Mouse (Mus musculus): ENCODE measurements around the gene Rfc5. TPM values are rescaled to one million over a fixed set of nuclear protein-coding genes. Genes with fewer than 3 reads are reported as not detected.

Rfc5 gene
- polyA plus RNA-seq, 1 experiment from 2014 or later: 23.9 TPM

- Histone ChIP-seq H3K27ac (ENCODE audit: low read depth) (no peak overlapping the region), H3K4me1 (ENCODE audit: insufficient read depth) (no peaks in the 10 kb centered on the region), H3K4me2 (ENCODE audit: low read depth, low read length) (no peak overlapping the region), H3K9me3 (ENCODE audit: low read length) (no peaks in the 10 kb centered on the region), H3K9ac (replicated peaks) (no peak overlapping the region), H3K27me3 (ENCODE audit: insufficient read depth, low read length) (no peaks in the 10 kb centered on the region), H3K4me3 (ENCODE audit: low read depth, low read length) (no peak overlapping the region), H3K36me3 (replicated peaks; ENCODE audit: insufficient read depth, low read length) (0 out of 2 replicates have a peak, but pooled peaks cover 2% of the 10 kb centered on the region)
- WGBS (ENCODE audit: insufficient replicate concordance): 56% methylated on average over 8 of the region's 8 CpGs
- DNase-seq: no peak
- TF ChIP-seq CTCF (IDR thresholded peaks at IDR 0.05; ENCODE audit: low read depth) (no peak), EP300 (IDR thresholded peaks at IDR 0.05; ENCODE audit: low read depth) (no peak)
- 0 out of 2 replicates have a peak, but pooled peaks have one; percentile 48 for ATAC-seq
Observed at GRCm38 (mm10) chr5:117338503-117338902, 50.3 kb downstream of the Rfc5 start.

- Histone ChIP-seq H3K9ac (replicated peaks) (no peak overlapping the region), H3K27ac (ENCODE audit: low read depth) (no peak overlapping the region), H3K4me3 (ENCODE audit: low read depth, low read length) (no peak overlapping the region), H3K27me3 (ENCODE audit: insufficient read depth, low read length) (no peaks in the 10 kb centered on the region), H3K4me2 (ENCODE audit: low read depth, low read length) (no peak overlapping the region), H3K9me3 (ENCODE audit: low read length) (no peaks in the 10 kb centered on the region), H3K36me3 (replicated peaks; ENCODE audit: insufficient read depth, low read length) (0 out of 2 replicates have a peak, but pooled peaks cover 2% of the 10 kb centered on the region), H3K4me1 (ENCODE audit: insufficient read depth) (no peaks in the 10 kb centered on the region)
- WGBS (ENCODE audit: insufficient replicate concordance): 76% methylated on average over 10 of the region's 10 CpGs
- DNase-seq (no peak), ATAC-seq (no peak)
- TF ChIP-seq EP300 (IDR thresholded peaks at IDR 0.05; ENCODE audit: low read depth) (no peak), CTCF (IDR thresholded peaks at IDR 0.05; ENCODE audit: low read depth) (no peak)
Observed at GRCm38 (mm10) chr5:117337999-117338398, 50.8 kb downstream of the Rfc5 start.

GRCm38 (mm10) chr5:117330457-117330856 lies 58.4 kb downstream of the Rfc5 start:
- H3K27me3 ChIP-seq (ENCODE audit: insufficient read depth, low read length): no peaks in the 10 kb centered on the region
- no peaks in the 10 kb centered on the region for H3K4me1 ChIP-seq (ENCODE audit: insufficient read depth)
- DNase-seq: no peak
- 73% methylated on average over 7 of the region's 7 CpGs for WGBS (ENCODE audit: insufficient replicate concordance)
- H3K9ac ChIP-seq (replicated peaks): no peak overlapping the region
- ATAC-seq: no peak
- no peak overlapping the region for H3K4me2 ChIP-seq (ENCODE audit: low read depth, low read length)
- TF ChIP-seq CTCF (IDR thresholded peaks at IDR 0.05; ENCODE audit: low read depth) (no peak), EP300 (IDR thresholded peaks at IDR 0.05; ENCODE audit: low read depth) (no peak)
- 0 out of 2 replicates have a peak, but pooled peaks cover 2% of the 10 kb centered on the region for H3K36me3 ChIP-seq (replicated peaks; ENCODE audit: insufficient read depth, low read length)
- H3K4me3 ChIP-seq (ENCODE audit: low read depth, low read length): no peak overlapping the region
- H3K27ac ChIP-seq (ENCODE audit: low read depth): no peak overlapping the region
- H3K9me3 ChIP-seq (ENCODE audit: low read length): no peaks in the 10 kb centered on the region

Other genes starting within 250 kb of the Rfc5 start
- 120 and 129 TPM in 2 replicates for gene Pebp1, start 101.4 kb downstream of the Rfc5 start, polyA plus RNA-seq (2015; fragmentation: Nextera tagmentation; extraction: Ambion mirVana)
- 2.1 and 2.9 TPM in 2 replicates for gene Vsig10, start 70.0 kb downstream of the Rfc5 start, polyA plus RNA-seq (2015; fragmentation: Nextera tagmentation; extraction: Ambion mirVana)
- gene Wsb2, start 31.7 kb downstream of the Rfc5 start, polyA plus RNA-seq (2015; fragmentation: Nextera tagmentation; extraction: Ambion mirVana): 31.7 and 32.3 TPM in 2 replicates
- 0.08 and 0.09 TPM in 2 replicates for gene Ksr2, start 25.0 kb upstream of the Rfc5 start, polyA plus RNA-seq (2015; fragmentation: Nextera tagmentation; extraction: Ambion mirVana)

Measured in liver, postnatal 0 days (tissue).